Mouse (Mus musculus): ENCODE results near the gene Foxp2. TPM values are rescaled to one million over a fixed set of nuclear protein-coding genes. Genes with fewer than 3 reads are reported as not detected.

Gene Foxp2
- 67.8 and 76.6 TPM in 2 replicates for polyA plus RNA-seq (2014; fragmentation: Nextera tagmentation; extraction: Ambion mirVana)

DNA sequence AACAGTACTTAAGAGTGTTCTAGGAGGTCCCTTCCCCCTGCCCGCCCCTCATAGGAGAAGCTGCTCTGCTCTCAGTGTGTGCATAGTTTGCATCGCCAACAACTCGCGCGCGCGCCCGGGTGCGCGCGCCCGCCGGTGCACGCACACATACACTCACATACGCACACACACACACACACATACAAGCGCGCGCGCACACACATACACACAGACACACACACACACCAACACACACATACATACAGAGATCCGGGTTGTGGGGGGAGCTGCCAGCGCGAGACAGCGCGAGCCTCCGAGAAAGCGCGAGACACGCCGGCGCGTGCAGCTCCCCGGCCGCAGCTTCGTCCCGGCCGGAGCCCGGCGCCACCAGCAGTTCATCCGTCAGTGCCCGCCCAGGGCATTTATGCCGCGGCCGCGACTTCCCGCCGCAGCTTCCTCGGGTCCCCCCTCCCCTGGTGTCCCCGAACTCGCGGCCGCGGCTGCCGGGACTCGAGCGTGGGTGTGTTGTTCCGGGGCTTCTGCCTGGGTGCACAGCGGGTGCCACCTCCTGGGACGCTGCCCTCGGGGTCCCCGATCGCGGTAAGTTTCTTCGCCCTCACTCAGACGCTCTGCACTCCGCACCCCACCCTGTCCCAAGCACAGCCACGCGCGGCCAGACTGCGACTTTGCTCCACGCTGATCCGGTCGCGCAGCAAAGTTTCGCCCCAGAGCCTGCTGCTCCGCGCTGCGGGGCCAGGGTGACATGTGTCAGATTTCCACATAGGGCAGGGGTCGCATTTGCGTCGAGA, at the start of gene Foxp2:
Gene Foxp2 (plus strand): TSS at position 167 of the 788 bp plus-strand sequence.
- peaks cover 19% of the 10 kb centered on the region; the same call in 1 of the 2 replicates for H3K4me1 ChIP-seq (ENCODE audit: control insufficient read depth, insufficient read depth, low read length)
- under 1% methylated on average over 71 of the region's 80 CpGs for WGBS
- H3K27me3 ChIP-seq (ENCODE audit: control insufficient read depth, insufficient read depth, low read length), result no peaks in the 10 kb centered on the region
- H3K4me2 ChIP-seq (replicated peaks; ENCODE audit: low read depth, low read length), result peak within 1 kb of the TSS; percentile 60
- H3K9ac ChIP-seq (replicated peaks; ENCODE audit: low read depth, low read length), result peak within 1 kb of the TSS; percentile 90
- peak within 1 kb of the TSS; percentile 72 for H3K4me3 ChIP-seq (ENCODE audit: low read depth, low read length)
- no peaks in the 10 kb centered on the region for H3K9me3 ChIP-seq (ENCODE audit: control insufficient read depth, low read depth, low read length)
- H3K27ac ChIP-seq (ENCODE audit: low read length), result peak within 1 kb of the TSS; percentile 96
- no peaks in the 10 kb centered on the region for H3K36me3 ChIP-seq (ENCODE audit: control insufficient read depth, insufficient read depth, low read length)
- peak; percentile 70 for ATAC-seq (ENCODE audit: insufficient number of reproducible peaks, insufficient read depth, low FRiP score, low read depth)

DNA sequence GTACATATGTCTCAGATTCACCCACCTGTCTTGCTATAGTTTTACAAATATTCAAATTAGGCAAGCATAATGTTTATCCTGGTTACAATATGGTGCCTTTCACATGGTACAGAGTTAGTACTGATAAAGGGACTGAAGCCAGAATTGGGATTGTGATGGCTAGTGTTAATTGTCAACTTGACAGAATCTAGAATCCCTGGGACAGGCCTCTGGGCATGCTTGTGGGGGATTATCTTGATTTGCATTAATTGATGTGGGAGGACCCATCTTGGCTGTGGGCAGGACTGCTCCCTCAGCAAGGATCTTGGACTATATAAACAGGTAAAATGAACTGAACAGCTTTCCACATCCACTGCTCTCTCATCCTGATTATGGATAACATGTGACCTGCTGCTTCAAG, 15.9 kb upstream of the Foxp2 start:
- no peak overlapping the region for H3K4me3 ChIP-seq (ENCODE audit: low read depth, low read length)
- no peaks in the 10 kb centered on the region for H3K9me3 ChIP-seq (ENCODE audit: control insufficient read depth, low read depth, low read length)
- H3K27me3 ChIP-seq (ENCODE audit: control insufficient read depth, insufficient read depth, low read length), result no peaks in the 10 kb centered on the region
- no peak overlapping the region for H3K4me2 ChIP-seq (replicated peaks; ENCODE audit: low read depth, low read length)
- no peak overlapping the region for H3K27ac ChIP-seq (ENCODE audit: low read length)
- no peaks in the 10 kb centered on the region for H3K36me3 ChIP-seq (ENCODE audit: control insufficient read depth, insufficient read depth, low read length)
- H3K4me1 ChIP-seq (ENCODE audit: control insufficient read depth, insufficient read depth, low read length), result no peaks in the 10 kb centered on the region
- ATAC-seq (ENCODE audit: insufficient number of reproducible peaks, insufficient read depth, low FRiP score, low read depth), result no peak
- H3K9ac ChIP-seq (replicated peaks; ENCODE audit: low read depth, low read length), result no peak overlapping the region

DNA sequence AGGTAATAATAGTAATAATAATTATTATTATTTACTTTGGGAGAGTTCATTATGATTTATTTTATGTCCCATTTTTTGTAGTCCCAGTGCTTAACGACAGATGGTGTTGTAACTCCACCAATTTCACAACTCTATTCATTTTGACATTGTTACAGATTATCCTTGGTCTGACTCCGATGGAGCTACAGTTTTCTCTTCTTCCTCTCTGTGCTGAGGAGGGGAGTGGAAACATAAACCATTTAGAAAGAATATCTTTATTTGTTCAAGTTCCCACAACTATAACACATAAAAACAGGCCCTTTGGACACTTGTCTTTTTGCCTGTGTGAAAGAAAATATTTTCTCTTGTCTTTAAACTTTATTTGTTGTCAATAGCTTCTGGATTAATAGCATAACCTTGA, 4.1 kb upstream of the Foxp2 start:
- WGBS, result 0% methylated on average over 2 of the region's 2 CpGs
- Histone ChIP-seq H3K36me3 (ENCODE audit: control insufficient read depth, insufficient read depth, low read length) (no peaks in the 10 kb centered on the region), H3K4me2 (replicated peaks; ENCODE audit: low read depth, low read length) (no peak overlapping the region), H3K9ac (replicated peaks; ENCODE audit: low read depth, low read length) (no peak overlapping the region), H3K4me1 (ENCODE audit: control insufficient read depth, insufficient read depth, low read length) (peaks cover 11% of the 10 kb centered on the region; the same call in 1 of the 2 replicates), H3K4me3 (ENCODE audit: low read depth, low read length) (no peak overlapping the region), H3K9me3 (ENCODE audit: control insufficient read depth, low read depth, low read length) (no peaks in the 10 kb centered on the region), H3K27ac (ENCODE audit: low read length) (no peak overlapping the region), H3K27me3 (ENCODE audit: control insufficient read depth, insufficient read depth, low read length) (no peaks in the 10 kb centered on the region)
- ATAC-seq (ENCODE audit: insufficient number of reproducible peaks, insufficient read depth, low FRiP score, low read depth), result no peak

DNA sequence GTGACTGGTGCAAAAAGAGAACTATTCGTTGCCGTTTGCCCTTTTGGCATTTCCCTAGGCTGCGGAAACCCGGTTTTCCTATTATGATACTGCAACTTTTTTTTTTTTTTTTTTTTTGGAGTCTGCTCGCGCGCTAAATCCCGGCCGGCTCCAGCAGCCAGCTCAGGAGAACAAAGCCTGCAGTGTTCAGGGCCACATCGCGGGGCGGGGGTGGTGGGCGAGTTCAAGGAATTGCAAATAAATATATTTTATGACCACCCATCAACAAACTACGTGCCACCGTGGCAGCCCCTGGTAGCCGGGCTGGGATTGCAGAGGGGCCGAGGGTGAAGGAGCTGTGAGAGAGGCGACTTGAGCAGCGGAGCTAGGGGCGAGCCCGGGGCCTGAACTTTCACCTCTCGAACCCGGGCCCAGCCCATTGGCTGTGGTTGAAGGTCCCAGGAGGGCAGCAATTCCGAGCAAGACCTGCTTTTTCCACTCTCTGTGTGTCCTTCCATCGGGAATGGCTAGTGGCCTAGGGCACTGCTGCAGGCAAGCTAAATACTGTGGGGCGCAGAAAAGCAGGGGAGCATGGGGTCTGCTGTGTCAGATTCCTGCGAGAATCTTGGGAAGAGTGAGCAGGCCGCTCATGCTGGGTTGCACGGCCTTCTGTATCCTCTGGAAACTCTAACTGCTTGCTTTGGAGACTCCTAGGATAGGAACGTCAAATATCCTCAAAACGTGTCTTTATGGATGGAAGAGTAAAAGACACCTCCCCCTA, 2.9 kb upstream of the Foxp2 start:
- no peaks in the 10 kb centered on the region for H3K9me3 ChIP-seq (ENCODE audit: control insufficient read depth, low read depth, low read length)
- H3K4me1 ChIP-seq (ENCODE audit: control insufficient read depth, insufficient read depth, low read length), result peaks cover 16% of the 10 kb centered on the region; the same call in 1 of the 2 replicates
- 0 out of 2 replicates have a peak overlapping the region, but pooled peaks have one; percentile 30 for H3K9ac ChIP-seq (replicated peaks; ENCODE audit: low read depth, low read length)
- peak overlapping the region; percentile 60 for H3K4me2 ChIP-seq (replicated peaks; ENCODE audit: low read depth, low read length)
- peak overlapping the region; percentile 33; the same call in 1 of the 2 replicates for H3K27ac ChIP-seq (ENCODE audit: low read length)
- ATAC-seq (ENCODE audit: insufficient number of reproducible peaks, insufficient read depth, low FRiP score, low read depth), result no peak
- H3K27me3 ChIP-seq (ENCODE audit: control insufficient read depth, insufficient read depth, low read length), result no peaks in the 10 kb centered on the region
- 6% methylated on average over 31 of the region's 31 CpGs for WGBS
- peak overlapping the region; percentile 19 for H3K4me3 ChIP-seq (ENCODE audit: low read depth, low read length)
- no peaks in the 10 kb centered on the region for H3K36me3 ChIP-seq (ENCODE audit: control insufficient read depth, insufficient read depth, low read length)

DNA sequence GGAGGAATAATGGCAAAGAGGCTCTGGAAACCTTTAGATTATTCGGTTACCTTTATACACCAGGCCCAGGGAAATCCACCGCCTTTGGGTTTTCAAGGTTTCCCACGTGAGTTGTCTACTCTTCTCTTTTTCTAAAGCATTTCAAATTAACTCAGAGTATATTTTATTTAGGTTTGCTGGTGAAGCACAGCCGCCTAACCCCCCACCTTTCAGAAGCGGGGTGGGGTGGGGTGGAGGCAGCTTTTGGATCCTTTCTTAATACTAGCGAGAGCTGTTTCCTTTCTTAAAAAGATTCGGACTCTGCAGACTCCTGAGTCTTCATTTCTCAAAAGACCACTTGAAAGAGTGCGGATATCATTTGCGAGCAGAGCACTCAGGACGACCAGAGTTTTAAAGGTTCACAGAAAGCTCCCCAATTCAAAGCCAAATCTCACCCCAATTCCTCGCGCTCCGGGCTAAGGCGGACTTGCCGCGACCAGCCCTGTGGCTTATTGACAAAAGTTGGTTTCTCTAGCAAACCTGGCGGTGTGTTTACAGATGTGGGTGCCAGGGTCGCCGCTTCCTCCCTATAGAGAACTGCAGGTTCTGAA, 2.0 kb upstream of the Foxp2 start:
- Histone ChIP-seq H3K27ac (ENCODE audit: low read length) (peak overlapping the region; percentile 96), H3K4me1 (ENCODE audit: control insufficient read depth, insufficient read depth, low read length) (peaks cover 17% of the 10 kb centered on the region; the same call in 1 of the 2 replicates), H3K36me3 (ENCODE audit: control insufficient read depth, insufficient read depth, low read length) (no peaks in the 10 kb centered on the region), H3K4me3 (ENCODE audit: low read depth, low read length) (peak overlapping the region; percentile 72; the same call in 1 of the 2 replicates), H3K9me3 (ENCODE audit: control insufficient read depth, low read depth, low read length) (no peaks in the 10 kb centered on the region), H3K9ac (replicated peaks; ENCODE audit: low read depth, low read length) (0 out of 2 replicates have a peak overlapping the region, but pooled peaks have one; percentile 25), H3K4me2 (replicated peaks; ENCODE audit: low read depth, low read length) (peak overlapping the region; percentile 60), H3K27me3 (ENCODE audit: control insufficient read depth, insufficient read depth, low read length) (no peaks in the 10 kb centered on the region)
- 9% methylated on average over 19 of the region's 19 CpGs for WGBS
- ATAC-seq (ENCODE audit: insufficient number of reproducible peaks, insufficient read depth, low FRiP score, low read depth), result no peak

DNA sequence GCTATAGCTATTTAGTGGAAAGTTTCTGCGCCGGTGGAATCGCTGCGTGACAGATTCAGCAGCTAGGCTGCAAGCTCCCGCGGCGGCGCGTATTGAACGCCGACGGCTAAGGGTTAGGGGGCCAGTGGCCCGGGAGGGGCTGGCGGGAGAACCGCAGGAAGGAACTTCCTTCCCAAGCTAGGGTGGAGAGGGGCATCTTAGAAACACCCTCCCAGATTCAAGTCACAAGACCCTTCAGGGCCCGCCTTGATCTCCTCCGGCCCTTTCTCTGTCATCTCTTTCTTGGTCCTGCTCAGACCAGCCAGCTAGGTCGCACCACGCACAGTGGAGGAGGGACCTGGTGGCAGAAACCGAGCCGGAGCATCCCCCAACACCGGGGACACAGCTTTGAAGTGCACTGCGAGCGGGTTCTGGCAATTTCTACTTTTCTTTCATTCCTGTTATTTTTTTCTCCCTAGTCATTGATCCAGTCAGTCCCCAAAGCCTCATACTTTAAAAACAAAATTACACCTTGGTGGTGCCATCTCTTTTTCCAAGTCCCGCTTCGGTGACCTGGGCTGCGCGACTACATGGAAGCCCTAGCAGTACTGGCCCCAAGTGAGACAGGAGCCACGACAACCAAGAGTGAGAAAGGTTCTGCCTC, 1.1 kb upstream of the Foxp2 start:
- WGBS, result under 1% methylated on average over 29 of the region's 29 CpGs
- Histone ChIP-seq H3K4me1 (ENCODE audit: control insufficient read depth, insufficient read depth, low read length) (peaks cover 17% of the 10 kb centered on the region; the same call in 1 of the 2 replicates), H3K4me3 (ENCODE audit: low read depth, low read length) (peak overlapping the region; percentile 72), H3K9me3 (ENCODE audit: control insufficient read depth, low read depth, low read length) (no peaks in the 10 kb centered on the region), H3K4me2 (replicated peaks; ENCODE audit: low read depth, low read length) (peak overlapping the region; percentile 60), H3K27me3 (ENCODE audit: control insufficient read depth, insufficient read depth, low read length) (no peaks in the 10 kb centered on the region), H3K9ac (replicated peaks; ENCODE audit: low read depth, low read length) (peak overlapping the region; percentile 50), H3K36me3 (ENCODE audit: control insufficient read depth, insufficient read depth, low read length) (no peaks in the 10 kb centered on the region), H3K27ac (ENCODE audit: low read length) (peak overlapping the region; percentile 96)
- peak; percentile 42; the same call in 1 of the 2 replicates for ATAC-seq (ENCODE audit: insufficient number of reproducible peaks, insufficient read depth, low FRiP score, low read depth)

DNA sequence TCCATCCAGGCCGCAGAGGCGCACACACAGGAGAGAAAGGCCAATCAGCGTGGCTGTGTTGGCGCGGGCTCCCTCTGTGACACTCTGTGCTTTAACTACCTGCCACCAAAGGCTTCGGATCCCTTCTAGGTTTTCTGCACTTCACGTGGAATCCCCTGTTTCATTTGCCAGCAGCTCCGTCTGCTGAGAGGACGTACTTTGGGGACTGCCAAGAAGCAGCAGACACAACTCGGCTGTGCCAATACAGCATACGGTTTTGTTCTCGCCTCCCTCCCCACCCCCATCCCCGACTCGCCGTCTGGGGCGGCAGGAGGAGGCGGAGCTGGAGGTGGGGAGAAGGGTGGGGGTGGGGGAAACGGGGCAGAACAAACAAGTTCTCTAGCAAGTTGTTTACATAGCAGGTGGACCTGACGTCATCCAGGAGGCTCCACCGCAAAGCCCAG, 549 bp upstream of the Foxp2 start:
- H3K27ac ChIP-seq (ENCODE audit: low read length), result peak overlapping the region; percentile 96
- WGBS, result under 1% methylated on average over 20 of the region's 20 CpGs
- H3K9ac ChIP-seq (replicated peaks; ENCODE audit: low read depth, low read length), result peak overlapping the region; percentile 90
- H3K36me3 ChIP-seq (ENCODE audit: control insufficient read depth, insufficient read depth, low read length), result no peaks in the 10 kb centered on the region
- peak overlapping the region; percentile 60 for H3K4me2 ChIP-seq (replicated peaks; ENCODE audit: low read depth, low read length)
- ATAC-seq (ENCODE audit: insufficient number of reproducible peaks, insufficient read depth, low FRiP score, low read depth), result peak; percentile 84
- H3K27me3 ChIP-seq (ENCODE audit: control insufficient read depth, insufficient read depth, low read length), result no peaks in the 10 kb centered on the region
- H3K9me3 ChIP-seq (ENCODE audit: control insufficient read depth, low read depth, low read length), result no peaks in the 10 kb centered on the region
- peaks cover 17% of the 10 kb centered on the region; the same call in 1 of the 2 replicates for H3K4me1 ChIP-seq (ENCODE audit: control insufficient read depth, insufficient read depth, low read length)
- peak overlapping the region; percentile 72 for H3K4me3 ChIP-seq (ENCODE audit: low read depth, low read length)
